Mouse (Mus musculus): ENCODE measurements at regions not wholly inside any gene's neighbourhood (a gene's known extent, or its start where the extent isn't known, plus 50 kb on each side); places are given as distances from the start of the nearest gene placed in this dataset.

GRCm38 (mm10) chr17:47194463-47195012, 174.1 kb upstream of the Mrps10 start:
- TF ChIP-seq CTCF (IDR thresholded peaks at IDR 0.05; ENCODE audit: low read depth, low read length) (no peak), POLR2A (IDR thresholded peaks at IDR 0.05; ENCODE audit: insufficient read depth, low read length) (no peak)
